Mouse (Mus musculus) thymus, adult 18-20 months (tissue): ENCODE results near the gene Cnot2.
A peak's percentile ranks its signal among the peaks of the same experiment; 100 is the strongest.

Source experiments
- DNase-seq, 2 experiments: peaks; one replicate each; pipeline ENCODE4 v3.0.0; 2022; ENCODE audit warnings: mixed read lengths in 2 of 2

Gene Cnot2

DNA sequence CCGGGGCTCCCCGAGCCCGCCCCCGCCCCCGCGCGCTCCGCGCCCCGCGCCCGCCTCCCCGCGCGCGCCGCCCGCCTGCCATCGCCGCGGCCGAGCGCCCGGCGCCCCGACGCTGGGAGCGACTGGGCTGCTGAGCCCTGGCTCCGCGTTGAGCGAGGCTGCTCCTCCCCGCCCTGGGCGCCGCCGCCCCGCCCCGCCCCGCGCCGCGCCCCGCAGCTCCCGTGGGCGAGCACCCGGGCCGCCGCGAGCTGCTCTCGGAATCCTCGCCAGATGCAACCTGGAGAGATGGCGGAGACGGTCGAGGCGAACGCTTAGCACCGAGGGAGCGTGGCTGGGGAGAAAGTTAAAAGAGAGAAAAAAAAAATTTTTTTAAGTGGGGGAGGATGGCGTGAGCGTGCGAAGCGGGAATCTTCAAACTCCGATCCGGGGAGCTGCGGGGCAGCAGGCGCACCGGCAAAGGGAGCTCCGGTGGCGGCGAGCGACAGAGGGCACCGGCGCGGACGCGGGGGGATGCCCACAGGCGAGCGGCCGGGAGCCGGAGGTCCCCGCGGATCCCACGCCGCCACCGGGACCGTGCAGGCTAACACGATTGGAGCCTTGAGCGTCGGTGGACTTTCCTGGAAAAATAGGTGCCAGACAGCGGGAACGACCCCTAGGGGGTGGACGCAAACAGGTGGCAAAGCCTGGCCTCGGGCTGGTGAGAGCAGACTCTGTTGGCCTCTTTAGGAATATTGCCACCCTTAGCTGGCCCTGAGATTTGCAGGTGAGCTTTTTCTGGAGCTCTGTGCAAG, 107.4 kb downstream of the Cnot2 start, which contains the start of gene Kcnmb4:
Kcnmb4 (minus strand) TSS at position 120 of the 791 bp plus-strand sequence.
- DNase-seq, result peak; percentile 22 to 30

DNA sequence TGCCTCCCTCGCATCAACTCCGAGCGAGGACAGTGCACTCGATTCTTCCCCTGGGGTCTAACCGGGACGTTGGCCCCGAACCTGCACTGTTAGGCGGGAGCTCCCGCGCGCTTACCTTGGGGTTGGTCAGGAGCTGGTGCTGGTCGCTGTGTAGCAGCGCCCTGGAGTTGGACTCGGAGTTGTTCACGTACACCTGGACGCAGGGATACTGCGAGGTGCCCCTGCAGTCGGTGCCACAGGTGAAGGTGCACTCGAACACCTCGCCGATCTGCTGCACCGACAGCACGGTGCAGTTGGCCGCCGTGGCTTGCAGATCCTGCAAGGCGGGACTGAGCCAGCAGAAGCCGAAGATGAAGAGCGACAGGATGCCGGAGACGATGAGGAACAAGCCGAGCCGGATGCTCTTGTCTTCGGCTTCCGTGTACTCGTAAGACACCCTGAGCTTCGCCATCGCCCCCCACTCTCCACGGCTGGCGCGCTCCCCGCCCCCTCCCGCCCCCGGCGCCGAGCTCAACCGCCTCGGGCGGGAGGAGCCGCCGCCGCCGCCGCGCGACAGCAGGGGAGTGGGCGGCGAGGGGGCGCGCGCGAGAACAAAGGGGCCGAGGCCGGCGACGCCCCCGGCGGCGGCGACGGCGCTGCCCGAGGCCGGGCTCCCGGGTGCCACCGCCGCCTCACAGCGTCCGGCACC, 108.1 kb downstream of the Cnot2 start:
- DNase-seq, result peak; percentile 64 to 74

DNA sequence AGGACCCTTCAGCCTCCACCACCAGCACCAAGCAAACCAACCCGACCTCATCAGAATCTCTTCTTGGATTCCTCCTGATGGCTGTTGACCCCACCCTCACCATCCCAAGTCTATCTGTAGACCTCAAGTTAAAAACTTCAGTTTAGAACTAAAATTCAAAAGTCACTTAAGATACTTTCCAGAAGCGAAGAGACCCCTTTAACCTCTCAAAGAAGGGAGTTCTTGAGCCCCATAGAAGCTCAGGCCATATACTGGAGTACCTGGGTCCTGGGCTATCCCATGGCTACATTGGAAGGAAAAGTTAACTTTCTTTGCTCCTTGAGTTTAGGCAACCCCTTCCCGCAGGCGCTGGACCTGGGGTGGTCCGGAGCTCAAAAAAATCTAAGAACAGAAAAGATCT, 108.7 kb downstream of the Cnot2 start:
- no peak for DNase-seq

DNA sequence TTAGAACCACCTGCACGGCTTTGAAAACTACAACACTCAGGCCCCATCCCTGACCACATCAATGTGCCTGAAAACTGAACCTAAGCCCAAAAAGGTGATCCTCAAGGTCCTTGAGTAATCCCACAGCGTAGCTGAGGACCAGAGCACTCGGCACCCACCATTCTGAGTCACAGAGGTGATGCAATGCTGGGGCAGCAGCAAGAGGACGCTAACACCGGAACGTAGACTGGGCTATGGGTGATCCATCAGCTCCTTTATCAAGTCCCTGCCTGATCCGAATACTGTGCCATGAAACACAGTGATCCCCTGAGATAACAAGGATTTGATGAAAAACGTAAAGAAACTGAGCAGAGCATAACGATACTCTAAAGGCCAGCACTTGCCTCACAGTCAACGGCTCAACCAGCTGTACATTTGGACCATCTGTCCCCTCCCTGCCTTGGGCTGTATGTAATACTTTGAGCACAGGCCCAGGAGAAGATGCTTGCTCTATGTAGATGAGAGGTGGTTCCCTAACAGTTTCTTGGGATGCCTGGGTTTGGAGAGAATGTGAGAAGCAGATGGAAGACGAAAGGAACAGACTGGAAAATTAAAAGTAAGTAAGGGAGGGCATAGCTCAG, 110.9 kb downstream of the Cnot2 start:
- DNase-seq, result no peak

DNA sequence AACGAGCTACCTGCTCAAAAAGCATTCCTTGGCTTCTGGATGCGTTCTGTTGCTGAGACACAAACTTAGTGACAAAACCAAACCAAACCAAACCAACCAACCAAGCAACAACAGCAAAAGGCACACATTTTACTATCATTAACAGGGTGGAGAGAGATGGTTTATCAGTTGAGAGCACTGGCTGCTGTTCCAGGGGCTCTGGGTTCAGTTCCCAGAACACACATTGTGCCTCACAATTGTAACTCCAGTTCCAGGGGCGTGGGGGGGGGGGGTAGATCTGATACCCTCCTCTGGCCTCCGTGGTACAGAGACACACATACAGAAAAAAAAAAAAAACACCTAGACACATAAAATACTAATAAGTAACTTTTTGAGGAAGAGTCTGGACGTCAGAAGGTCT, 113.2 kb downstream of the Cnot2 start:
- no peak for DNase-seq

DNA sequence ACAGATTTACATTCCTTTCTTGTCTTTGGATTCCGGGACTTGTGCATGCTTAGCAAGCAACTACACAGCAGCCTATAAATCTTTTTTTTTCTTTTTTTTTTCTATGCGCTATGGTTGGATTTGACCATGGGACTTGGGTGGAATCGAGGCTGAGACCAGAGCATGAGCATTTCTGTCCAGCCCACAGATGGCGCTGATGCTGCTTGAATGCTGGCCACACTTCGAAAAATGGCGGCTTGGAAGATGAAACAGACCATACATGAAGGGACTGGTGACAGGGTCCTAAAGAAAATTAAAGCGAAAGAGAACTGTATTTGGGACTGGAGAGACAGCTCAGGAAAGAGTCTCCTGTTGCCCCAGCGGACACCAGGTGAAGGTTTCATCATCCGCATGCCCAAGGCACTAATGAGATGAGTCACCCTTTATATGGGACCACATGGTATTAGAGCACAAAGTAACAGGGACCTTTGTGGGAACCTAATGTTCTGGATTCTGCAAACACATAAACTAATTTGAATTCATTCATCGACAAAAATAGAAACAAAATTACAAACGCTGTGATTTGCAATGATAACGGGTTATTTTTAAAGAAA, 117.5 kb downstream of the Cnot2 start:
- DNase-seq, result no peak

DNA sequence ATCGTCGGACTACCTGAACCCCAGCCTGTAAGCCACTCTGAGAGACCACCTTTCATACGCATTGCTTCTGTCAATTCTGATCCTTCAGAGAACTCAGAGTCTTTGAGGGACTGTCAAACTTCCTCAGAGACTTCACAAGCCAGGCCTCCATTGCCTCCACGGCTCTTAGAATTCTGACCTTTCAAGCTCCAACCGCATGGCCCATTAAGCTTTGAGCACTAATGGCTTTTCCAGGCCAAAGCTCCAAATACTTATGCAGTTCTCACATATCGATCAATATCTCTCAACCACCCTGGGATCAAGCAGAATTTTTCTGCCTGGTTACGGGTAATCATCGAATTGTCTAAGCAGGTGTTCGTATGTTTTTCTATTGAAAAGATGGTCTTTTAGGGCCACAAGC, 119.9 kb downstream of the Cnot2 start:
- DNase-seq, result no peak

DNA sequence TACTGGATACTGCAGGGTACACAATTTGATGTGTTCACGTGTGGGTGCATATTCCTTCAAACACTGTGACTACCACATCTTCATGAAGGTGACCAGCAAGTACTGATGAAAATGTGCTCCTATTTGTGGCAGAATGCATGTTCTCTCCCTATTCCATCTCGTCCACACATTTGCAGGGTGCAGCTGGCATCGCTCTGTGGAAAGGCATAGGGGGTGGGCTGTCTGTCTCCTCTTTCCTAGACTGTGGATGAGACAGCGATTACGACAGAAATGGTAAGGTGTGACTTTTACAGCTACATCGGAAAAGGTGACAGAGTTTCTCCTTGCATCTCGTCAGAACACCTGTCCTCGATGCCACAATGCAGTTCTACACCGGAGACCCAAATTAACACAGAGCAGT, 122.5 kb downstream of the Cnot2 start:
- DNase-seq, result no peak

DNA sequence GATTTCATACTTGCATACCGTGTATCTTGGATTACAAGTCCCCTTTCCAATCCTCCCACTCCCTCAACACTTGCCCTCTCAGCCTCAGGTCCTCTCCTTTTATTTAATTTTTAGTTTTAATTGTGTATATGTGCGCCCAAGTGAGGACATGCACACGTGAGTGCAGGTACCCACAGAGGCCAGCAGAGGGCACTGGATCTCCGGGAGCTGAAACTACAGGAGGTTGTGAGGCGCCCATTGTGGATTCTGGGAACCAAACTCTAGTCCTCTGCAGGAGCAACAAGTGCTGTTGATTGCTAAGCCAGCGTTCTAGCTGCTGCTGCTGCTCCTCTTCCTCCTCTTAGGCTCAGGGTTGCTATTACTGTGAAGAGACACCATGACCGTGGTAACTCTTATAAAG, 128.5 kb downstream of the Cnot2 start:
- no peak for DNase-seq

DNA sequence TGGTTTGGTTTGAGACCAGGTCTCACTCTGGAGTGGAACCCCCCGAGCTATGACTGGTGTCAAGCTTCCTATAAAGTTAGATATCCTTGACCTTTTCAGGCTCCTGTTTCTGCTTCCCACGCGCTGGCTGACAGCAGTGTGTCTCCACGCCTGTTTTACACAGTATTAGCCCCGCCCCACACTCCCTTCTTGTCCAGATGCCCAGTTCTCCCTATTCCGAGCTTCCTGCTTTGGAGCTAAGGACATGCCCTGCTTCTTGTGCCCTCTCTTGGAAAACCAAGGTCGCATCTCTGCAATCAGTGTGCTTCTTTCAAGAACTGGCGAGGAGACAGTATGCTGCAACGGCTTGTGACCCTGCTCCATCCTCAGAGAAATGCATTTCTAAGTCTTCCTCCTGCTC, 130.7 kb downstream of the Cnot2 start:
- no peak for DNase-seq

DNA sequence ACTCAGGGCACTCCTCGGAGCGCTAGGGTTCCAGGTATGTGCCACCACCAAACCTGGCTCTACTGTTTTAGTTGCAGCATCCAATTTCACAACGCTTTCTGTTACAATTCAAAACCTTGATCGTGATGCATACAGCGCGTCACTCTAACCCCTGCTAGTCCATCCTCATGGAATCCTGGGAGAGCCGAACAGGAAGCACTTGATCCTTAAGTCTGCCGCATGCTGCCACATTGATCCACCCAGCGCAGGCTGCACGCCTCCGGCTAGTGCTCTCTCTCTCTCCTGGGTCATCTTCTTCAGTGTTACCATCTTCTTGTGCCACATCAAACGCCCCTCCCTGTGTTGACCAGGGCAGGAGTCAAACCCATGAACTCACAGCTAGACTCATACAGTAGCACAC, 133.1 kb downstream of the Cnot2 start:
- no peak for DNase-seq

DNA sequence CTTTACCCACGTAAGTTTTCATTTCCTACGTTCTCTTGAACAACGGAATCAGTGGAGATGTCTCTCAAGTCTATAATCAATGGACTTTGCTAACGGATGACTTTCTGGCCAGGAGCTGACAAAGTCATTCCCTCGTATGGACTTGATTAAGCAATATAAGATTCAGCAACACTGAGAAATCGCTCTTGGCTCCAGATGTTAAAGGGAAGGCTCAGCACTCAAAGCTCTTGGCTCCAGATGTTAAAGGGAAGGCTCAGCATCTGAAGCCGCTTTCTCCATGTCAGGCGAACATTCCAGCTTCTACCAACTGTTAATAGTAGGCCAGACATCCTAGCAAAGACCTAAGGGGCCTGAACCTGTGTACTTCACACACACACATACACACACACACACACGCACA, 134.1 kb downstream of the Cnot2 start:
- no peak for DNase-seq

DNA sequence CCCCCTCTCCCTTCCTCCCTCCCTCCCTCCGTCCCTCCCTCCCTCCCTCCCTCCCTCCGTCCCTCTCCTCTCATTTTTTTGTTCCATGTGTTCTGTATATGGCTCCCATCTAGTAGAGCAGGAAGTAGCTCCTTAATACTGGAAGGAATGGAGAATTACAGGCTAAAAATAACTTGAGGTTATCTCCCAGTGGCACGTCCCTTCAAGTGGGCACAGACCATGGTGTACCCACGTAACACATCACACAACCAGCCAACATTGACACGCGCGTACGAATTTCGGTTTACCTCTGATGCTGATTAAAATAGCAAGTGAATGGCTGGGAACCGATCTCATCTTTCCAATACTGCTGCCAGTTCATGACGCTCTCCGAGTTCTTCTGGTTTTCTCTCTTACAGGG, 135.3 kb downstream of the Cnot2 start:
- no peak for DNase-seq

DNA sequence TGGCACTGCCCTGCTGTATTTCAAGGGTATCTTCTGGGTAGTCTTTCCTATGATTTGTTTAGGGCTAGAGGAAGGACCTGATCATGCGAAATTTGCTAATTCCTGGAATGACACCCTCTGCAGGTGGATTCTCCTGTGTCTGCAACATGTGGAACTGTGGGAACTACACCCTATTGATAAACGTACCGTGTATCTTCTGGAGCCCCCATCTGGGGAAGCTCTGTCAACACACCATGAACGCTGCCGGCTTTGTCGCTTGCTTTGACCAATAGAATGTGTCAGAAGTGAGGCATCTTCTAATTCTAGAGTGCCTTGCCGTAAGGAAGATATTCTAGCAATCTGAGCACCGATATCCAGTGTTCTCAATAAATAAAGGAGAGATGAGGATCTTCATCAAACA, 136.5 kb downstream of the Cnot2 start:
- DNase-seq, result no peak

DNA sequence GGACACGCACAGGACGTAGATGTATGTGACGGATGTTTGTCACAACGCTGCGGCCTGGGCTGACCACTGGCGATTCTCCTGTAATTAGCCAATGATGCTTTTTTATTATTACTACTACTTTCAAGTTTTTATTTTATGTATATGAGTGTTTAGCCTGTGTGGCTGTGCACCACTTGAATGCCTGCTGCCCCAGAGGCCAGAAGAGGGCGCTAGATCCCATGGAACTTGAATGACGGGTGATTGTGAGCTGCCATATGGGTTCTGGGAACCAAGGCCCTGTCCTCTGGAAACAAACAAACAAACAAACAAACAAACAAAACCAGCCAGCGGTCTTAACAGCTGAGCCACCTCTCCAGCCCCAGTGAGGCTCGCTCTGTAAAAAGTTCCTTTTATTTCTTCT, 136.9 kb downstream of the Cnot2 start:
- no peak for DNase-seq

DNA sequence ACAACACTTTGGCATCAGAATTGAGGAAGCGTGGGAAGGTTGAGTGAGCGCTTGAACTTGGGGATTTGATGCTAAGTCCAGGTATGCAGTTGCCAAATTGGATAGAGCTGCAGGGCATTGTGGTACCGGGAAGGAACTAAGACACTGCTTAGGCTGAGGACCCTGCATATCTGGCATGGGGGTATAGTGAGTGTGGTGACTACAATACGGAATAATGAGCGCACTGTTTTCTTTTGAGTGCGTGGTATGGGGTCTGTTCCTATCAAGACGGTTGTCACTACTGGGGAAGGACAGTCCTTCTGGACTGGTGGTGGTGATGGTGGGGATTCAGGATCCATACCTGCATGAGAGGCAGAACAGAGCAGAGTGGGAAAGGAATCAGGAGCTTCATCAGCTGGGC, 140.4 kb downstream of the Cnot2 start:
- DNase-seq, result no peak

DNA sequence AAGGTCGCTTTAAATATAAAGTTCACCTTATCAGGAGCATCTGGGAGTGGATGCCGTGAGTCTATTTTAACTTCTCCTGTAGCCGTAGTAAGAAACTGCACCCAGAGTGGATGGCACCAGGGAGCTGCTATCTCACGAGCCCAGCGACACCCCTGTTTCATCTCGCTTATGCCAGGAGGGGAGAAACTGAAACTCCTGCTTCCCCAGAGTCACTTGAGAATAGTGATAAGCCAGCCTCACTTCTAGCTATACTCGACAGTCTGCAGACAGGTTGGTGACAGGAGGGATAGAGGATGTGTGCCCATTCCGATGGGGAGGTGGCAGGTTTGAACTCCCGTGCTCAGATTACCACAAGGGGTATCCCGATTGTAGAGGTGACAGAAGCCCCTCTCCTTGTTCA, 141.2 kb downstream of the Cnot2 start:
- DNase-seq, result no peak

DNA sequence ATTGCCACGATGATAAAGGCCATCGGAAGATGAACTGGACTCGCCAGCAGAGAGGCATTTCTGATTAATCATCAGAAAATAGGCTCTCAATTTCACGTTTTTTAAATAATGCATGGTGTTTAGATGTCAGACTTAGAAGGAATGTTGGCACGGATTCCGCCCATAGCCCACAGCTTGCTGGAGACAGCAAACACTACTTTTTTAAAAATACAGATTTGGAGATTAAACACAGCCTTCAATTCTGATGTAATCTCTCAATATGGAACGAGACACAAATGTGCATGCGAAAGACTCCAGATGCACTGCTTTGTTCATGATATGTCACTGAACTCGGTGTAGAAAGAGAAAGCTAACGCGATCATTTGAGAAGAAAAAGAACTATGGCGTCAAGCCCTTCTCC, 145.9 kb downstream of the Cnot2 start:
- DNase-seq, result no peak
